In the genomic region with DNA sequence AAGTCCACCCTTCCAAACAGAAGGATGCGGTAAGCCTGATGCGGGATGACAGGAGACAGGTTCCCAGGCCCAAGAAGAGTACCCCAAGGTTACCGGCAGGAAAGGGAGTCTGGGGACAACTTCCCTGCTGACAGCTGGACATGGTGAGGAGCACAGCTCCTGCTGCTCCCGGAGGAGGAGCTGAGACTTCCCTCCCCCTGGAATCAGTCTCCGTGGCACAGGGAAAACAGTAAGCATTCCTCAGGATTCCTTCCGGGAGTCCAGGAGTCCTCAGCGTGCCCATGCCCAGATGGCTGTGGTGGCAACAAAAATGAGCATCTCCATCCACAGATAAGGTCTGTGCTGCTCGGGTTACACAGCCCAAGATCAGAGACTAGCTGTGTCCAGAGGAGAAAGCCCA, we compare ENCODE assay signal across 24 mouse cellular contexts.
DNase-seq lines count a peak whose midpoint lies in the region; ATAC-seq and TF ChIP-seq lines count a peak whose summit lies in the region.
"Had no signal": no experiment of that assay in that cellular context is flagged by ENCODE, and none has a peak within 500 bp of the region (broad histone marks: within the 10 kb centered on the region; RNA-seq: fewer than 3 reads in every experiment).

No protein-coding gene starts in this region.

- ATAC-seq in kidney, embryonic 15.5 days (replicated peaks; ENCODE audit: low FRiP score), result no peak
- no peak for ATAC-seq in kidney, embryonic 14.5 days (ENCODE audit: low FRiP score, low TSS enrichment)
- no peak for ATAC-seq in stomach, postnatal 0 days (ENCODE audit: low FRiP score, low TSS enrichment)
- ATAC-seq: activated CD4-positive, CD25-positive, alpha-beta regulatory T cell, adult 4 months; forebrain, embryonic 13.5 days; intestine, embryonic 15.5 days had no signal

- peaks cover 41% of the 10 kb centered on the region for H3K4me1 ChIP-seq in kidney, embryonic 15.5 days
- H3K4me1 ChIP-seq in kidney, embryonic 14.5 days (ENCODE audit: control insufficient read depth, insufficient read depth, low read length), result peaks cover 4% of the 10 kb centered on the region; the same call in 1 of the 2 replicates
- H3K4me1 ChIP-seq in spleen, adult 2 months (ENCODE audit: control insufficient read depth, insufficient read depth, insufficient read length), result peaks cover 28% of the 10 kb centered on the region; the same call in 1 of the 2 replicates
- H3K4me1 ChIP-seq in small intestine, adult 2 months (ENCODE audit: control insufficient read depth, insufficient read depth, insufficient read length, low read length), result peaks cover 53% of the 10 kb centered on the region
- H3K4me1 ChIP-seq in stomach, postnatal 0 days (replicated peaks; ENCODE audit: control insufficient read depth, insufficient read depth), result 0 out of 2 replicates have a peak, but pooled peaks cover 5% of the 10 kb centered on the region

- no peak for TF ChIP-seq EP300 in stomach, postnatal 0 days (optimal IDR thresholded peaks at IDR 0.05)

- 0 out of 2 replicates have a peak overlapping the region, but pooled peaks have one; percentile 14 for H3K9ac ChIP-seq in kidney, embryonic 15.5 days
- H3K9ac ChIP-seq in kidney, embryonic 14.5 days (ENCODE audit: low read depth, low read length), result no peak overlapping the region
- no peak overlapping the region for H3K9ac ChIP-seq in stomach, postnatal 0 days (ENCODE audit: low read length)
- H3K9ac ChIP-seq: forebrain, embryonic 13.5 days; hindbrain, embryonic 15.5 days; intestine, embryonic 15.5 days; limb, embryonic 15.5 days; midbrain, embryonic 12.5 days had no signal

- no peaks in the 10 kb centered on the region for H3K27me3 ChIP-seq in kidney, embryonic 15.5 days
- no peaks in the 10 kb centered on the region for H3K27me3 ChIP-seq in kidney, embryonic 14.5 days (ENCODE audit: control insufficient read depth, insufficient read depth, low read length)
- no peaks in the 10 kb centered on the region for H3K27me3 ChIP-seq in spleen, adult 2 months (ENCODE audit: control insufficient read depth, insufficient read depth, low read length)
- no peaks in the 10 kb centered on the region for H3K27me3 ChIP-seq in small intestine, adult 2 months (ENCODE audit: control insufficient read depth, insufficient read depth, low read length)
- H3K27me3 ChIP-seq in stomach, postnatal 0 days (ENCODE audit: control insufficient read depth, insufficient read depth, low read length), result no peaks in the 10 kb centered on the region
- H3K27me3 ChIP-seq: hindbrain, embryonic 15.5 days; intestine, embryonic 15.5 days; limb, embryonic 15.5 days; midbrain, embryonic 12.5 days had no signal

- 27% methylated on average over 8 of the region's 8 CpGs for WGBS in kidney, embryonic 15.5 days
- 30% methylated on average over 8 of the region's 8 CpGs for WGBS in kidney, embryonic 14.5 days
- 84% methylated on average over 8 of the region's 8 CpGs for WGBS in spleen, adult 2 months
- WGBS in small intestine, adult 2 months, result 41% methylated on average over 8 of the region's 8 CpGs
- 57% methylated on average over 8 of the region's 8 CpGs for WGBS in stomach, postnatal 0 days

- no peaks in the 10 kb centered on the region for H3K9me3 ChIP-seq in kidney, embryonic 15.5 days (replicated peaks)
- no peaks in the 10 kb centered on the region for H3K9me3 ChIP-seq in kidney, embryonic 14.5 days (ENCODE audit: control insufficient read depth, low read length)
- no peaks in the 10 kb centered on the region for H3K9me3 ChIP-seq in stomach, postnatal 0 days (ENCODE audit: control insufficient read depth, low read length)
- H3K9me3 ChIP-seq: forebrain, embryonic 13.5 days; heart, embryonic 10.5 days; hindbrain, embryonic 15.5 days; intestine, embryonic 15.5 days; limb, embryonic 15.5 days; midbrain, embryonic 12.5 days had no signal

- TF ChIP-seq CTCF in spleen, adult 2 months (IDR thresholded peaks at IDR 0.05; ENCODE audit: extremely low read depth, insufficient read depth, insufficient read length, insufficient replicate concordance), result no peak
- no peak for TF ChIP-seq CTCF in small intestine, adult 2 months (IDR thresholded peaks at IDR 0.05; ENCODE audit: extremely low read depth, insufficient read length, insufficient replicate concordance, low read depth, low read length)
- TF ChIP-seq CTCF in stomach, postnatal 0 days (IDR thresholded peaks at IDR 0.05; ENCODE audit: low read depth), result no peak

- H3K4me3 ChIP-seq in kidney, embryonic 15.5 days (replicated peaks), result no peak overlapping the region
- no peak overlapping the region for H3K4me3 ChIP-seq in kidney, embryonic 14.5 days (ENCODE audit: low read length)
- no peak overlapping the region for H3K4me3 ChIP-seq in spleen, adult 2 months (ENCODE audit: extremely low read depth, insufficient read depth, insufficient read length)
- H3K4me3 ChIP-seq in small intestine, adult 2 months (ENCODE audit: low read depth, low read length), result no peak overlapping the region
- H3K4me3 ChIP-seq in stomach, postnatal 0 days (ENCODE audit: low read depth, low read length), result no peak overlapping the region
- H3K4me3 ChIP-seq: forebrain, embryonic 13.5 days; heart, embryonic 10.5 days; hindbrain, embryonic 15.5 days; intestine, embryonic 15.5 days; left cerebral cortex, adult 2 months; limb, embryonic 15.5 days; midbrain, embryonic 12.5 days had no signal

- no peak overlapping the region for H3K4me2 ChIP-seq in kidney, embryonic 15.5 days
- H3K4me2 ChIP-seq in kidney, embryonic 14.5 days (replicated peaks; ENCODE audit: low read depth, low read length), result no peak overlapping the region
- H3K4me2 ChIP-seq in stomach, postnatal 0 days (replicated peaks; ENCODE audit: low read depth), result no peak overlapping the region
- H3K4me2 ChIP-seq: forebrain, embryonic 13.5 days; hindbrain, embryonic 15.5 days; intestine, embryonic 15.5 days; limb, embryonic 15.5 days; midbrain, embryonic 12.5 days had no signal

- H3K36me3 ChIP-seq in kidney, embryonic 15.5 days, result no peaks in the 10 kb centered on the region
- no peaks in the 10 kb centered on the region for H3K36me3 ChIP-seq in kidney, embryonic 14.5 days (ENCODE audit: control insufficient read depth, insufficient read depth, low read length)
- H3K36me3 ChIP-seq in spleen, adult 2 months (ENCODE audit: control insufficient read depth, insufficient read depth, low read length), result peaks cover 2% of the 10 kb centered on the region; the same call in 1 of the 2 replicates
- no peaks in the 10 kb centered on the region for H3K36me3 ChIP-seq in small intestine, adult 2 months (ENCODE audit: control insufficient read depth, insufficient read depth, low read length)
- H3K36me3 ChIP-seq in stomach, postnatal 0 days (ENCODE audit: control insufficient read depth, insufficient read depth, low read length), result no peaks in the 10 kb centered on the region
- H3K36me3 ChIP-seq: heart, embryonic 10.5 days; hindbrain, embryonic 15.5 days; intestine, embryonic 15.5 days; limb, embryonic 15.5 days; midbrain, embryonic 12.5 days had no signal

- no peak for TF ChIP-seq POLR2A in spleen, adult 2 months (IDR thresholded peaks at IDR 0.05; ENCODE audit: low read depth, low read length)
- no peak for TF ChIP-seq POLR2A in small intestine, adult 2 months (IDR thresholded peaks at IDR 0.05; ENCODE audit: low read depth, low read length)

- peak; percentile 15 for DNase-seq in embryo, embryonic 10 days (ENCODE audit: low spot score)
- no peak for DNase-seq in embryo, embryonic 10.5 days (ENCODE audit: low spot score)
- DNase-seq in spleen, adult 2 months (ENCODE audit: low read depth in 1 of 2, low spot score in 2 of 2), result no peak
- no peak for DNase-seq in spleen, postnatal 4 days (ENCODE audit: low spot score in 2 of 2)
- no peak for DNase-seq in stomach, postnatal 0 days (ENCODE audit: low spot score)
- DNase-seq: adrenal gland, adult 8-10 months; gastrocnemius, postnatal 10 days; heart, postnatal 10 days; kidney, adult 8-10 months; layer of hippocampus, adult 9-11 months; left cerebral cortex, postnatal 4 days; lung, postnatal 10 days; thymus, postnatal 25 days had no signal

- no peak overlapping the region for H3K27ac ChIP-seq in kidney, embryonic 15.5 days
- no peak overlapping the region for H3K27ac ChIP-seq in kidney, embryonic 14.5 days (ENCODE audit: low read depth, low read length)
- H3K27ac ChIP-seq in spleen, adult 2 months (ENCODE audit: insufficient read depth, low read length), result peak overlapping the region; percentile 10; the same call in 1 of the 2 replicates
- H3K27ac ChIP-seq in small intestine, adult 2 months (ENCODE audit: insufficient read depth, low read depth, low read length), result peak overlapping the region; percentile 57
- H3K27ac ChIP-seq in stomach, postnatal 0 days (replicated peaks), result no peak overlapping the region
- H3K27ac ChIP-seq: forebrain, embryonic 13.5 days; heart, embryonic 10.5 days; hindbrain, embryonic 15.5 days; intestine, embryonic 15.5 days; left cerebral cortex, adult 2 months; limb, embryonic 15.5 days; midbrain, embryonic 12.5 days had no signal

Comparison
In these comparisons a context has a peak if more than half of its experiments do, and no peak if none do; other contexts are left out.
1. H3K27ac ChIP-seq: peak in spleen, adult 2 months (single experiment) and small intestine, adult 2 months (single experiment); none in kidney, embryonic 15.5 days (single experiment), kidney, embryonic 14.5 days (single experiment) and stomach, postnatal 0 days (single experiment).